Mouse (Mus musculus): ENCODE measurements around the gene Ccl3.

Ccl3 gene

GRCm38 (mm10) chr11:83619037-83619436 lies 30.1 kb downstream of the Ccl3 start:
- DNase-seq: no peak

- DNase-seq: no peak
Measured at GRCm38 (mm10) chr11:83618238-83618637, 30.9 kb downstream of the Ccl3 start.

- DNase-seq: no peak
Measured at GRCm38 (mm10) chr11:83616586-83616985, 32.6 kb downstream of the Ccl3 start.

- no peak for DNase-seq
Measured at GRCm38 (mm10) chr11:83610900-83611299, 38.3 kb downstream of the Ccl3 start.

GRCm38 (mm10) chr11:83606396-83606795 lies 42.8 kb downstream of the Ccl3 start:
- DNase-seq: no peak

DNA sequence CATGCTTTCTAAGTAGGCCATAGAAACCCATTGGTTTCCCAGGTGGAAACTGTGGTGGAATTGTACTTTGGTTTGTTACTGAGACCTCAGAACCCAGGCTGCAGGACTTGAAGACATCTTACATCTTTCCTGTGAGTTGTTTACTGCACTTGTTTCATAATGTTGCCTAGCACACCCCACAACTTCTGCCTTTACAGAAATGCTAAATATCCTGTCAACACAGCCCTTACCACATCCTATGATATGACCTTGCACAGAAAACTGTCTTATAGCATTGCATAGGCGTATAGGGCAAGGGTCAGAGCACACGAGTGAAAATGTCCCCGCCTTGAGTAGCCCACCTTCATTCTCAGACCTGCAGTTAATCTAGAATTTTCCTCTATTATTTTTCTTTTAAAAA lies 43.6 kb downstream of the Ccl3 start:
- DNase-seq: no peak

GRCm38 (mm10) chr11:83604698-83605097 lies 44.5 kb downstream of the Ccl3 start:
- no peak for DNase-seq

GRCm38 (mm10) chr11:83603399-83603798 lies 45.8 kb downstream of the Ccl3 start:
- no peak for DNase-seq

GRCm38 (mm10) chr11:83600576-83600975 lies 48.6 kb downstream of the Ccl3 start:
- no peak for DNase-seq

DNA sequence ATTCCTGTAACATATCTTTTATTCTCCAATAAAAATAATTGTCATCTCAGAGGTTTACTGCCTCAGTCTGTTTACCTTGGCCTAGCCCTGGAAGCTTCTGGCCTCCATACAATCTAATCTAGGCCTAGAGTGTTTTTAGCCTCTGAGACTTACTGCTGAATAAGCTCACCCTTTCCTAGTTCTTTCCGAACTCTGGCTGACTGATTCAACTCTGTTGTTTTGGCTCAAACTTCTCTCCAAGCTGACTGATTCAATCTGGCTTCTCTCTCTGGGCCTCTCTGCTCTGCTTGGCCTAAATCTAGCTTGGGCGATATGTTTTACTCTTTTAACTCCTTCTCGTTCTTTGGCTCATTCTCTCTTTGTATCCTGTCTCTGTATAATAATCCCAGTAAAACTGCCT lies 50.2 kb downstream of the Ccl3 start:
- DNase-seq: no peak

DNA sequence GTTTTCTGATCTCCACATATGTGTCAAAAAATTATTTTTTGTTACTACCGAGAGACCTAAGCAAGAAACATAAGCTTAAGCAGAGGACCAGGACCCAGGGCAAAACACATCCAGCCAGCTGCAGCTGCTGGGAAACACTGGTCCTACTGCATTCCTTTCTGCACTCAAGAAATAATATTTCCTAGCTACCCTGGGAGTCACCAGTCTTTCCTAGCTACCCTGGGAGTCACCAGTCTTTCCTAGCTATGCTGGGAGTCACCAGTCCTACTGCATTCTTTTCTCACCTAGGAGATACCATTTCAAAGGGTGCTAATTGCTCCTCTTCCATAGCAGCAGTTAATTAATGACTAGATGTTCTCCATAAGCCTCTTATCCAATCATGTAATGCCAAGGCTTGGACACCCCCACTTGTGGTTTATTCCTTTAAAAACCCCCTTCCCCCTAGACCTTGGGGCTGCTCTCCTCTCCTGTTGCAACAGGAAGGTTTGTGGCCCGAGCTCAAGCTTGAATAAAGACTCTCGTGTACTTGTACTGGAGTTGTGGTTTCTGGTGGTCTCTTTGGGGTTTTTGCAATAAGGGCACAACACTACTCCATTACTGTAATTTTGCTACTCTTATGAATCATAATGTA lies 50.8 kb downstream of the Ccl3 start:
- no peak for DNase-seq
